Mouse (Mus musculus): Measurements from ENCODE around the gene Pik3r2. TPM values are rescaled to one million over a fixed set of nuclear protein-coding genes. Genes with fewer than 3 reads are reported as not detected.

The Pik3r2 gene
- polyA plus RNA-seq, 1 experiment: 86.8 TPM

DNA sequence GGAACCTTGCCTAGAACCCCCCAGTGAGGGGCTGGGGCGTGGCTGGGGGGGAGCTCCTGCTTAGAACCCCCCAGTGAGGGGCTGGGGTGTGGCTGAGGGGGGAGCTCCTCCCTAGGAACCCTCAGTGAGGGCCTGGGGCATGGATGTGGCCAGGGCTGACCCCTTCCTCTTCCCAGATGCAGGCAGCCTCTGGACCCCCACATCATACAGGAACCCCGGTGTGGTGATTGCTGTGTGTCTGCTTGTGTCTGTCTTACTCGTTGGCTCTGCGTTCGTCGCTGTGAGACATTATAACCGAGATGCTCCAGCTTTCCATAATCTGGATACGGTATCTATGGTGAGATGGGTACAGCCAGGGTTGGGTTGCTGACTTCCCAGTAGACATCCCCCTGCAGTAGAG, 54.9 kb downstream of the Pik3r2 start:
- TF ChIP-seq GATA1 (IDR thresholded peaks at IDR 0.05; ENCODE audit: low read length): no peak

DNA sequence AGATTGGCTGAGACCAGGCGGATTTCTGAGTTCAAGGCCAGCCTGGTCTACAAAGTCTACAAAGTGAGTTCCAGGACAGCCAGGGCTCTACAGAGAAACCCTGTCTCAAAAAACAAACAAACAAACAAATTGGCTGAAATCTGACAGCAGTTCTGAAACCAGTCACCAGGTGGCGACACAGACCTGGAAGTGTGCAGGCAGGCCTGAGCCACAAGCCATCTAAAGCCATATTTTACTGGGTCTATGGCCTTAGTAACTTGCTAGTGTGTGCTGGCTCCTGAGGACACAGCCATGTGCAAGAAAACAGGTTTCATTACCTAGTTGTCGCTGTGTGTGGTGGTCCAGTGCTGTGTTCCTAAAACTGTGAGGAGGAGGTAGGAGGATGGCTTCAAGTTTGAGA, 55.8 kb downstream of the Pik3r2 start:
- TF ChIP-seq GATA1 (IDR thresholded peaks at IDR 0.05; ENCODE audit: low read length): no peak

DNA sequence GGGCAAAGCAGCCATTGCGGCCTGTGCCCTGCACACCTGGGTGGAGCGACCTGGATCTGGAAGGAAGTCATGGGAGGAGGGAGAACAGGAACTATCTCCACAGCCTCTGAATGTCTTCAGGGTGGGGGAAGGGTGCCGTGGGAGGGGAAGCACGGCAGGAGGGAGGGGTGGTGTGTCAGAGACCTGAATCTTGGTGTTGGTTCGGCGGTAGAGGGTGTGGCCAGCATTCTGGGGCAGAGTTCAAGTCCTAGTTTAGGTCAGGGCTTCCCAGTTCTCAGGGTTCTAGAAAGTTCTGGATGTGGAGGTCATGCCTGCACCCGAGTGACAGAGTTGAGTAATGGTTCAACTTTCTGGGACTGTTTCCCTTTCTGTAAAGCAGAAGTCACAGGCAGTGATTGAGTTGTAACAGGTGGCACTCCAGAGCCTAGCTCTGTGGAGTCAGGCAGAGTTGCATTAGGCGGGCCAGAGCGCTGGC, 56.7 kb downstream of the Pik3r2 start:
- no peak for TF ChIP-seq GATA1 (IDR thresholded peaks at IDR 0.05; ENCODE audit: low read length)

DNA sequence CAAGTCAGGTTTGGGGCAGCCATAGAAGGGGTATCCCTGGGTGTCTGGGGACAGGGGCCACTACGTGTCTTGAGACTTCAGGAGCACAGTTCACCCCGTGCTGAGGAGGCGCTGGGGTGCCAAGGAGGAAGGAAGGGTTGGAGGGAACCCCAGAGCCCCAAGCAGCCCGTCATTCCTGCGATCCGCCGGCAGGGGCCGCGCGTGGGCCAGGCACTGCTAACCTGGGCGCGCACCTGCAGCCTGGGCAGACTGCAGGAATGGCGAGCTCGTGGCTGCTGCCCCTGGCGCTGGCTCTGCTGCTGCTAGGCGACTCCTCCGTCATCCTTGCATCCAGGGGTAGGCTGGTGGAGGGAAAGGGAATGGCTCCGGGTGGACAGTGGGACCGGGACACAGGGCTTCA, 58.2 kb downstream of the Pik3r2 start, which contains the start of gene Gm3336:
Gene Gm3336, plus strand, starts transcription at position 247 of the 400 bp plus-strand sequence.
- no peak for TF ChIP-seq GATA1 (IDR thresholded peaks at IDR 0.05; ENCODE audit: low read length)

Other genes with a start within 250 kb of the Pik3r2 start
- gene Fkbp8, start 249.0 kb downstream of the Pik3r2 start, polyA plus RNA-seq (2012): 1,137 and 1,401 TPM in 2 replicates
- gene Kxd1, start 248.8 kb downstream of the Pik3r2 start, polyA plus RNA-seq (2012): 41.4 and 54.9 TPM in 2 replicates
- 50.0 and 51.6 TPM in 2 replicates for gene Ell, start 237.3 kb downstream of the Pik3r2 start, polyA plus RNA-seq (2012)
- gene Isyna1, start 182.3 kb downstream of the Pik3r2 start, polyA plus RNA-seq (2012): 184 and 204 TPM in 2 replicates
- gene Ssbp4, start 167.8 kb downstream of the Pik3r2 start, polyA plus RNA-seq (2012): 968 and 1,213 TPM in 2 replicates
- 0.08 and 0.13 TPM in 2 replicates for gene Lrrc25, start 160.6 kb downstream of the Pik3r2 start, polyA plus RNA-seq (2012)
- 0.05 TPM in 1 of 2 replicates, not detected in the other for gene Gdf15, start 144.3 kb downstream of the Pik3r2 start, polyA plus RNA-seq (2012)
- gene Pgpep1, start 116.3 kb downstream of the Pik3r2 start, polyA plus RNA-seq (2012): 3.7 and 5.0 TPM in 2 replicates
- gene Lsm4, start 103.5 kb downstream of the Pik3r2 start, polyA plus RNA-seq (2012): 887 and 1,189 TPM in 2 replicates
- 173 and 232 TPM in 2 replicates for gene Jund, start 77.8 kb downstream of the Pik3r2 start, polyA plus RNA-seq (2012)
- not detected in 2 replicates for gene Iqcn, start 73.3 kb downstream of the Pik3r2 start, polyA plus RNA-seq (2012)
- not detected in 2 replicates for gene Gm3336, start 58.2 kb downstream of the Pik3r2 start, polyA plus RNA-seq (2012)
- 0.81 and 1.2 TPM in 2 replicates for gene Pde4c, start 53.0 kb downstream of the Pik3r2 start, polyA plus RNA-seq (2012)
- gene Rab3a, start 22.0 kb downstream of the Pik3r2 start, polyA plus RNA-seq (2012): 21.8 and 26.1 TPM in 2 replicates
- gene Mpv17l2, start 15.8 kb downstream of the Pik3r2 start, polyA plus RNA-seq (2012): 189 and 199 TPM in 2 replicates
- gene Mast3, start 28.3 kb upstream of the Pik3r2 start, polyA plus RNA-seq (2012): 206 and 255 TPM in 2 replicates
- 5.2 and 5.3 TPM in 2 replicates for gene Il12rb1, start 31.7 kb upstream of the Pik3r2 start, polyA plus RNA-seq (2012)
- gene Arrdc2, start 63.0 kb upstream of the Pik3r2 start, polyA plus RNA-seq (2012): 65.7 and 101 TPM in 2 replicates
- 0.03 TPM in 2 replicates for gene Kcnn1, start 86.5 kb upstream of the Pik3r2 start, polyA plus RNA-seq (2012)
- gene Ccdc124, start 97.2 kb upstream of the Pik3r2 start, polyA plus RNA-seq (2012): 179 and 205 TPM in 2 replicates
- 0.10 and 0.13 TPM in 2 replicates for gene Slc5a5, start 116.0 kb upstream of the Pik3r2 start, polyA plus RNA-seq (2012)
- 1,483 and 5,957 TPM in 2 replicates for gene Rpl18a, start 120.7 kb upstream of the Pik3r2 start, polyA plus RNA-seq (2012)
- gene Map1s, start 129.2 kb upstream of the Pik3r2 start, polyA plus RNA-seq (2012): 129 and 137 TPM in 2 replicates

Data from G1E-ER4 (cell line).